Mouse (Mus musculus) brain, adult 2 months (tissue): ENCODE results near the gene B9d1.

Experiments used
- DNase-seq: peaks from one replicate; pipeline ENCODE4 v3.0.0; 2011; ENCODE audit warnings: low read depth, low spot score

Gene B9d1

GRCm38 (mm10) chr11:61504713-61505257 is at the start of gene B9d1:
Gene B9d1 (plus strand): TSS chr11:61505144.
- peak; percentile 99 for DNase-seq

GRCm38 (mm10) chr11:61464071-61464470 is 40.9 kb upstream of the B9d1 start:
- DNase-seq: no peak

GRCm38 (mm10) chr11:61465422-61465821 is 39.5 kb upstream of the B9d1 start:
- DNase-seq: no peak

GRCm38 (mm10) chr11:61468534-61468933 is 36.4 kb upstream of the B9d1 start:
- peak; percentile 97 for DNase-seq

GRCm38 (mm10) chr11:61469317-61469917 is 35.5 kb upstream of the B9d1 start:
- DNase-seq: no peak

- no peak for DNase-seq
These were observed 34.1 kb upstream of the B9d1 start for GRCm38 (mm10) chr11:61470880-61471279.

GRCm38 (mm10) chr11:61473630-61474029 is 31.3 kb upstream of the B9d1 start:
- no peak for DNase-seq

- peak; percentile 81 for DNase-seq
These were observed 28.1 kb upstream of the B9d1 start for GRCm38 (mm10) chr11:61476786-61477382.

- DNase-seq: no peak
These were observed 27.1 kb upstream of the B9d1 start for GRCm38 (mm10) chr11:61477566-61478508.

GRCm38 (mm10) chr11:61478788-61479187 is 26.2 kb upstream of the B9d1 start:
- DNase-seq: no peak

GRCm38 (mm10) chr11:61481239-61482090 is 23.5 kb upstream of the B9d1 start:
- DNase-seq: no peak

GRCm38 (mm10) chr11:61483226-61483845 is 21.6 kb upstream of the B9d1 start:
- no peak for DNase-seq

- DNase-seq: no peak
These were observed 20.7 kb upstream of the B9d1 start for GRCm38 (mm10) chr11:61484256-61484612.

- peak; percentile 88 for DNase-seq
These were observed 20.1 kb upstream of the B9d1 start, which contains the start of gene Mfap4 for GRCm38 (mm10) chr11:61484613-61485540. Gene Mfap4 (plus strand): TSS chr11:61485431.

GRCm38 (mm10) chr11:61485541-61486457 is 19.1 kb upstream of the B9d1 start:
- DNase-seq: peak; percentile 68

GRCm38 (mm10) chr11:61486458-61487219 is 18.3 kb upstream of the B9d1 start:
- no peak for DNase-seq

GRCm38 (mm10) chr11:61487401-61487800 is 17.5 kb upstream of the B9d1 start:
- DNase-seq: peak; percentile 74

- no peak for DNase-seq
These were observed 17.0 kb upstream of the B9d1 start for GRCm38 (mm10) chr11:61487936-61488335.
